Mouse (Mus musculus) spleen, embryonic (tissue): ENCODE measurements around the gene Kcnj11.

ENCODE experiments used
- CTCF ChIA-PET: fragments of 350-600 bp; sonication (Branson Sonifier 250); formaldehyde crosslinking; loops from one replicate; lab custom pipeline; 2022; lab: Charles Lee

The Kcnj11 gene

GRCm38 (mm10) chr7:46104256-46104915 lies 3.8 kb upstream of the Kcnj11 start:
- CTCF ChIA-PET: no interaction called here

GRCm38 (mm10) chr7:46103771-46104170 lies 3.2 kb upstream of the Kcnj11 start:
- CTCF ChIA-PET: no interaction called here

- CTCF ChIA-PET: no interaction called here
Measured at GRCm38 (mm10) chr7:46103075-46103591, 2.6 kb upstream of the Kcnj11 start.

GRCm38 (mm10) chr7:46099682-46100081 lies 882 bp downstream of the Kcnj11 start:
- CTCF ChIA-PET: no interaction called here

- CTCF ChIA-PET: no interaction called here
Measured at GRCm38 (mm10) chr7:46098919-46099286, 1.7 kb downstream of the Kcnj11 start.

- CTCF ChIA-PET: no interaction called here
Measured at GRCm38 (mm10) chr7:46098221-46098918, 2.2 kb downstream of the Kcnj11 start.

- CTCF ChIA-PET: interaction anchor here (0.5 to 0.6 kb wide), 2 partner anchors 741 to 793 kb away, joined by 3 to 4 read pairs; no protein-coding TSS in a partner anchor
Measured at GRCm38 (mm10) chr7:46097319-46097783, 3.2 kb downstream of the Kcnj11 start.

- CTCF ChIA-PET: interaction anchor here (0.7 to 0.8 kb wide), 2 partner anchors 39 to 1517 kb away, joined by 3 read pairs; no protein-coding TSS in a partner anchor
Measured at GRCm38 (mm10) chr7:46096136-46096535, 4.4 kb downstream of the Kcnj11 start.

GRCm38 (mm10) chr7:46092803-46093202 lies 7.8 kb downstream of the Kcnj11 start:
- CTCF ChIA-PET: no interaction called here

GRCm38 (mm10) chr7:46088241-46088640 lies 12.3 kb downstream of the Kcnj11 start:
- CTCF ChIA-PET: no interaction called here

- CTCF ChIA-PET: no interaction called here
Measured at GRCm38 (mm10) chr7:46086378-46086777, 14.2 kb downstream of the Kcnj11 start.

- CTCF ChIA-PET: no interaction called here
Measured at GRCm38 (mm10) chr7:46084839-46085513, 15.6 kb downstream of the Kcnj11 start.

GRCm38 (mm10) chr7:46084024-46084423 lies 16.5 kb downstream of the Kcnj11 start:
- CTCF ChIA-PET: no interaction called here

GRCm38 (mm10) chr7:46077675-46078074 lies 22.9 kb downstream of the Kcnj11 start:
- CTCF ChIA-PET: no interaction called here

- CTCF ChIA-PET: no interaction called here
Measured at GRCm38 (mm10) chr7:46076844-46077243, 23.7 kb downstream of the Kcnj11 start.

GRCm38 (mm10) chr7:46068831-46069230 lies 31.7 kb downstream of the Kcnj11 start:
- CTCF ChIA-PET: no interaction called here

- CTCF ChIA-PET: no interaction called here
Measured at GRCm38 (mm10) chr7:46063296-46063695, 37.3 kb downstream of the Kcnj11 start.

- CTCF ChIA-PET: no interaction called here
Measured at GRCm38 (mm10) chr7:46061614-46062013, 39.0 kb downstream of the Kcnj11 start.

GRCm38 (mm10) chr7:46060688-46061087 lies 39.9 kb downstream of the Kcnj11 start:
- CTCF ChIA-PET: no interaction called here

GRCm38 (mm10) chr7:46058882-46059281 lies 41.7 kb downstream of the Kcnj11 start:
- CTCF ChIA-PET: no interaction called here

GRCm38 (mm10) chr7:46053566-46053965 lies 47.0 kb downstream of the Kcnj11 start:
- CTCF ChIA-PET: no interaction called here

GRCm38 (mm10) chr7:46052161-46052821 lies 48.3 kb downstream of the Kcnj11 start:
- CTCF ChIA-PET: interaction anchor here (0.6 kb wide), 1 partner anchor 958 kb away, joined by 6 read pairs; no protein-coding TSS in a partner anchor
